Mouse (Mus musculus): Measurements from ENCODE around the gene March10. TPM values are rescaled to one million over a fixed set of nuclear protein-coding genes. Genes with fewer than 3 reads are reported as not detected.

The March10 gene
- total RNA-seq, 2 experiments from 2014 or later: 0.47 to 0.81 TPM

- DNase-seq: peak in 1 of 2 experiments; percentile 35
Observed at GRCm38 (mm10) chr11:105311291-105311975, 145.1 kb downstream of the March10 start.

Other genes starting within 250 kb of the March10 start
- gene Mrc2, start 164.1 kb downstream of the March10 start, total RNA-seq (2021): 1 to 10 TPM; 4.7 to 7.4 TPM
- 100 to 1,000 TPM; 145 to 164 TPM for gene Tanc2, start 133.3 kb upstream of the March10 start, total RNA-seq (2021)

Measured in layer of hippocampus, postnatal 36 days (tissue).